Mouse (Mus musculus) layer of hippocampus, postnatal 10 days (tissue): ENCODE measurements around the gene Rffl. TPM values are rescaled to one million over a fixed set of nuclear protein-coding genes. Genes with fewer than 3 reads are reported as not detected.

Experiments used
- DNase-seq, 2 experiments: peaks; one replicate each; pipeline ENCODE4 v3.0.0; 2021; ENCODE audit warnings: low spot score in 2 of 2
- long read RNA-seq: library from polyadenylated mRNA; stranded (forward); transcript quantifications from one replicate; pipeline ENCODE4 v2.0.0, GENCODE M21; 2023
- total RNA-seq, 2 experiments: library from RNA; stranded (reverse); gene quantifications; 2 replicates each; pipeline ENCODE4 v1.2.3; 2021

The Rffl gene
- total RNA-seq, result 1 to 10 TPM; 3.8 to 6.3 TPM
- long read RNA-seq, partial matches to known transcripts, result 1 of 6 reads
- long read RNA-seq, other reads (novel, unspliced or antisense), result 4 of 6 reads

- DNase-seq, result peak; percentile 96
Measured at GRCm38 (mm10) chr11:82871031-82871446, at the start of gene Rffl. Gene Rffl, minus strand, starts transcription at chr11:82871210.

- DNase-seq, result no peak
Measured at GRCm38 (mm10) chr11:82920768-82921167, 49.8 kb upstream of the Rffl start.

- DNase-seq, result peak; percentile 74 to 82
Measured at GRCm38 (mm10) chr11:82914711-82915352, 43.8 kb upstream of the Rffl start.

GRCm38 (mm10) chr11:82910679-82911389, 39.8 kb upstream of the Rffl start:
- DNase-seq, result no peak

GRCm38 (mm10) chr11:82910250-82910649, 39.2 kb upstream of the Rffl start, which contains the start of gene Unc45b:
Gene Unc45b, plus strand, starts transcription at chr11:82910550.
- DNase-seq, result no peak

- no peak for DNase-seq
Measured at GRCm38 (mm10) chr11:82908608-82908989, 37.6 kb upstream of the Rffl start.

- peak; percentile 98 for DNase-seq
Measured at GRCm38 (mm10) chr11:82907651-82908607, 36.9 kb upstream of the Rffl start, which contains the start of gene Nle1. Gene Nle1, minus strand, starts transcription at chr11:82908411.

GRCm38 (mm10) chr11:82905816-82906215, 34.8 kb upstream of the Rffl start:
- DNase-seq, result no peak

- DNase-seq, result no peak
Measured at GRCm38 (mm10) chr11:82904952-82905351, 33.9 kb upstream of the Rffl start.

GRCm38 (mm10) chr11:82901606-82902310, 30.7 kb upstream of the Rffl start:
- no peak for DNase-seq

GRCm38 (mm10) chr11:82899720-82900119, 28.7 kb upstream of the Rffl start:
- no peak for DNase-seq

- DNase-seq, result no peak
Measured at GRCm38 (mm10) chr11:82897478-82897877, 26.5 kb upstream of the Rffl start.

- DNase-seq, result no peak
Measured at GRCm38 (mm10) chr11:82891936-82892335, 20.9 kb upstream of the Rffl start, which contains the start of gene Fndc8. Gene Fndc8, plus strand, starts transcription at chr11:82892124.

GRCm38 (mm10) chr11:82890342-82890762, 19.3 kb upstream of the Rffl start, which contains the start of gene Rad51d:
Gene Rad51d, minus strand, starts transcription at chr11:82890614.
- peak; percentile 91 to 94 for DNase-seq

- DNase-seq, result peak in 1 of 2 experiments; percentile 19
Measured at GRCm38 (mm10) chr11:82889524-82890341, 18.7 kb upstream of the Rffl start.

GRCm38 (mm10) chr11:82888491-82888946, 17.5 kb upstream of the Rffl start:
- DNase-seq, result peak; percentile 20 to 47

- DNase-seq, result no peak
Measured at GRCm38 (mm10) chr11:82886559-82886958, 15.5 kb upstream of the Rffl start.

GRCm38 (mm10) chr11:82883180-82883579, 12.2 kb upstream of the Rffl start:
- DNase-seq, result no peak

- DNase-seq, result no peak
Measured at GRCm38 (mm10) chr11:82877726-82878344, 6.8 kb upstream of the Rffl start.
